Mouse (Mus musculus) cerebellum, adult 9-10 months (tissue): ENCODE results near the gene Apeh.
"Not testable (repeated sequence)": the region's sequence is repeated elsewhere in the genome, so short reads cannot be mapped to it uniquely, and the experiment has no call there.

Experiments
- DNase-seq: peaks from one replicate; pipeline ENCODE4 v3.0.0; 2022

Apeh gene

DNA sequence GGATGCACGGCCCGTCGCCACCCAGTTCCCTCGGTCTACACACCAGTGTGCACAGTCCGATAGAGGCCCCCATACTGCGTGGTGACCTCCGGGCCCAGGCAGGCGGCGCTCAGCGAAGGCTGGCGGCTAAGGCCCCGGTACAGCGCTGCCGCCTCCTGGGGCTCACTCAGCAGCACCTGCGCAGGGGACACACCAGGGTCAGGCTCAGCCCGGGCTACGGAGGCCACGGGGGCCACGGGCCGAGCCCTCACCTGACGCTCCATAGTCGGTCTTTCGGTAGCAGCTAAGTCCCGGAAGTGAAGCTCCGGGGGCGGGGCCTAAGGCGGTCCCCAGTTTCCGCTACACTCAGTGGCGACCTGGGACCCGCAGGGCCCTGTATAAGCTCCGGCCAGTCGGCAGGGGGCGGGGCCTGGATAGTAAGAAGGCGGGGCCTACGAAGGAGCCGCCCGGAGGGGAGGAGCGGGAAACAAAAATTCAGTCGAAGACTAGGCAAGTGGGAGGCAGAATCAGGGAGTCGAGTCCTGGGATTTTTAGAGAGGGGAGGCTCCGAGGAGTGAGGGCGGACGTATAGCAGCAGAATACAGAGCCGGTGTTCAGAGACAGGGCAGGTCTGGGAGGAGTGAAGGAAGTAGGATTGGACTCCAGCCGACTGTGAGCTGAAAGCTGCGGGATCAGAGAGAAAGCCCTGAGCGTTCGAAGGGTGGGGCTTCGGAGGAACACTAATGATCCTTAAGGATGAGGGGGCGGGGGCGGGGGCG, at the start of gene Apeh:
Apeh (minus strand) TSS at position 423 of the 758 bp plus-strand sequence.
- peak; percentile 94 for DNase-seq

- DNase-seq = no peak
Observed at GRCm38 (mm10) chr9:108143470-108143869, 49.1 kb upstream of the Apeh start.

DNA sequence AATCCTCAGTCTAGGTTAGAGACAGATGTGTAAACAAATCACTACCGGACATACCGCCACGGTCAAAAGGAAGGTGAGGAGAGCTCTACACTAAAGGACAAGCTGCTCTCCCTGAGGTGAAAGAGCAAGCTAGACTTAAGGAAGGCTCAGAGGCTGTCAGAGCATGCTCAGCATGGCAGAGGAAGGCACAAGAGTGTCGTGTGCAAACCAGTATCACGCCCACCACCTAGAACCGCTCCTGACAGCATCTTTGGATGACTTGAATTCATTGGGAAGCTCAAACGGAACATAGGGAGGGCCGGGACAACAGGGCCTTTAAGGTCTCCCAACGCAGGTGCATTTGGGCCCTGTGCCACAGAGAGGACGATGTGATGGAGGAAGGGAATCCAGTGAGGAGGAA, 47.0 kb upstream of the Apeh start:
- DNase-seq = no peak

DNA sequence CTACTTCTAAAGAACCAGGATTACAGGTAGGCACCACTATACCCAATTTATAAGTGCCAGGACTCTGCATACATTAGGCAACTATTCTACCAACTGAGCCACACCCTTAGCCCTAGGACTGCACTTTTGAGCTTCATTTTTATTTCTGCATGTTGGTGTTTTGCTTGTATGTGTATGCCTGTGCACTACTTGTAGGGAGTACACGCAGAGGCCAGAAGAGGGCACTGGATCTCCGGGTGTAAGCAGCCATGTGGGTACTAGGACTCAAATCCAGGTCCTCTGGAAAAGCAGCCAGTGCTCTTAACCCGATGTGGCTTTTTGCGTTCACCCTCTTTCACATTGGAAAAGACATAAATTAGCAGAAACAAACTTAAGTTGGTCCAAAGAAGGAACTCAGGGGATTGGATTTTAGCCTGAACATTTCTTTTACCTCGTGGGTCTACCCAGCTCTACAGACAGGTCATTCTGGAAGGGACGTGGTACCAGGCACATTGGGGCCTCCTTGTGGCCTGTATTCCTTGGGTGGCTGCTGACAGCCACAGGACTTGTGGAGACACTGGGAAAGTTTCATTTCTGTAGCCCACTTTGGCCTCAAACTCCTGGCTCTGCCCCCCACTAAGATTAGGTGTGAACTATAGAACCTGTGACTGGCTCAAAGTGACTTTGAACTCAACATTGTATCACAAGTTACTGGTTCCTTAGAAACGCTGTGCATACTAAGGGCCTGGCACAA, 45.7 kb upstream of the Apeh start:
- peak; percentile 83 for DNase-seq

- DNase-seq = peak; percentile 97
Observed at GRCm38 (mm10) chr9:108139169-108139962, 45.0 kb upstream of the Apeh start.

DNA sequence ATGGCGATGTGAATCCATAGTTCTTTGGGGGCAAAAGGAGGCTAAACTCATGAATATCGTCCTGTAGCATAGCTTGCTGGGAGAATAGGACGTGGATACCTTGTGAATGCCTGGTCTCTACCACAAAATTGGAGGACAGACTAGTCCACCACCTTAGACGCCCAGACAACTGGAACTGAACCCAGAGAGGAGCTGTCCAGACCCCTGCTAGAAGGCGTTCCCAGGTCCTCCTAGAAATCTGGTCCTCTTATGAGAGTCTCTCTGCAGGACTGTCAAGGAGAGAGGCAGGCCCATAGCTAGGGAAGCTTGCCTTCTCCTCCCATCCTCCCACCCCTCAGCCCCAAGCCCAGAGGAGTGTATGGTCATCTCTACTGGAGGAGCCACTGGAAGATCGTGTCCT, 43.7 kb upstream of the Apeh start:
- no peak for DNase-seq

GRCm38 (mm10) chr9:108137523-108137922, 43.1 kb upstream of the Apeh start:
- DNase-seq = no peak

GRCm38 (mm10) chr9:108136930-108137462, 42.6 kb upstream of the Apeh start:
- DNase-seq = peak; percentile 94

- DNase-seq = peak; percentile 86
Observed at GRCm38 (mm10) chr9:108136225-108136624, 41.8 kb upstream of the Apeh start.

- not testable (repeated sequence) for DNase-seq
Observed at GRCm38 (mm10) chr9:108135679-108136078, 41.3 kb upstream of the Apeh start.

- DNase-seq = peak; percentile 94
Observed at GRCm38 (mm10) chr9:108133478-108133877, 39.1 kb upstream of the Apeh start.

GRCm38 (mm10) chr9:108132373-108132772, 38.0 kb upstream of the Apeh start:
- no peak for DNase-seq

- no peak for DNase-seq
Observed at GRCm38 (mm10) chr9:108131502-108131901, 37.1 kb upstream of the Apeh start.

- peak; percentile 78 for DNase-seq
Observed at GRCm38 (mm10) chr9:108129042-108129948, 34.9 kb upstream of the Apeh start.

GRCm38 (mm10) chr9:108128248-108128647, 33.8 kb upstream of the Apeh start:
- no peak for DNase-seq

GRCm38 (mm10) chr9:108126436-108127180, 32.2 kb upstream of the Apeh start:
- DNase-seq = no peak

DNA sequence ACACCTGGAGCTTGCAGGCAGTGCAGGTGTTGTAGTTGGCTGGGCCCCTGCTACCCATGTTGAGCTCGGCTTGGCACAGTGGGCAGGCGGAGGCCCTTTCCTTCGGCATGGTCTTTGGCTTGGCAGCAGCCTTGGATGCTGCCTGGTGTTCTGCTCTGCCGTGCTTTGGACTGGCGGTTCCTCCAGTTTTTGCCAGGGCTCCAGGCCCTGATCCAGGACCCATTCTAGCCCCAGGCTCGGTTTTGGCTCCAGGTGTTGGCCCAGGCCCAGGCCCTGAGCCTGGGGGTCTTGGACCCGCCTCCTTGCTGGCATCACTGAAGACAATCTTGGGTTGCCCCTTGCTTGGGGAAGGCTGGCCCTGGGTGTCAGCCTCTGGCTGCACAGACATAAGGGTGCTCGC, 31.3 kb upstream of the Apeh start:
- DNase-seq = no peak

DNA sequence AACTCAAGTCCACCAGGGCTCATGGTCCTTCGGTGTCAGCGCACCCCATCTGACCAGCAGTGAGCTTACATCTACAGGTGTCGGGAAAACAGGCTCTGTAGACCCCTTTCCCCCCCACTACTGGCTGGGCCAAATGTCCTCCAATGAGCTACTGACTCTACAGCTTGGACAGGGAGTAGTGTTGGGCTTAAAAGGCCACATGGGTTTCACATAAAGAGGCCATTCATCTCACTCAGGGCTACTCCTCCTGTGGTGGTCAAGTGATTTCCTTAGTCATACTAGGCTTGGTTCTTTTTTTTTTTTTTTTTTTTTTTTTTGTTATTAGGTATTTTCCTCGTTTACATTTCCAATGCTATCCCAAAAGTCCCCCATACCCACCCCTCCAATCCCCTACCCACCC, 29.5 kb upstream of the Apeh start:
- no peak for DNase-seq

- DNase-seq = no peak
Observed at GRCm38 (mm10) chr9:108121170-108121969, 27.0 kb upstream of the Apeh start.

DNA sequence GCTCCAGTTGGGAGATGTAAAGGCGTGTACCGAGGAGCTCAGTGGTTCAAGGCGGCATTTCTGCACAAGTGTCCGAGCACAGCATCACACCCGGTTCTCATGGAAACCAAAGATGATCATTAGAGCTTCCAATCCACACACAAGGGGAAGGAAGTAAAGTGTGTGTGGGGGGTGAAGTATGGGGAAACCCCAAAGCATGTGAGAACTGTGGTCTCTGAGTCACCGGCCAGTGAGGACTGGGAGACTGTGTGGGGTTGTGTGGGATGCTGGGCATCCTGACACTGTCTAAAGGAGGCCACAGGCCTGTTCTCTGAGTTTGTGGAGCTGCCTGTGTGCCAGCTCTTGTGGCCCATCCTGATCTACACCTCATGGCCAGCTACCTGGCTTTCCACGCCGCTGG, 26.3 kb upstream of the Apeh start:
- no peak for DNase-seq
